Mouse (Mus musculus): Measurements from ENCODE around the gene Gm10053. TPM values are rescaled to one million over a fixed set of nuclear protein-coding genes. Genes with fewer than 3 reads are reported as not detected.
"Not testable (repeated sequence)": the region's sequence is repeated elsewhere in the genome, so short reads cannot be mapped to it uniquely, and the experiment has no call there.

Gene Gm10053
- 280 and 317 TPM in 2 replicates for polyA plus RNA-seq (2016; fragmentation: Nextera tagmentation; extraction: Ambion mirVana)

- H3K9me3 ChIP-seq; H3K27ac ChIP-seq; H3K4me1 ChIP-seq (replicated peaks); H3K4me3 ChIP-seq; DNase-seq (ENCODE audit: low spot score); H3K36me3 ChIP-seq: not testable (repeated sequence)
- WGBS: 92% methylated on average over 23 of the region's 26 CpGs
- peaks cover 14% of the 10 kb centered on the region for H3K27me3 ChIP-seq (ENCODE audit: insufficient read depth, poor library complexity, severe bottlenecking)
Observed at GRCm38 (mm10) chr19:24875129-24875870, at the start of gene Gm10053. Gm10053 (plus strand) TSS chr19:24875686.

DNA sequence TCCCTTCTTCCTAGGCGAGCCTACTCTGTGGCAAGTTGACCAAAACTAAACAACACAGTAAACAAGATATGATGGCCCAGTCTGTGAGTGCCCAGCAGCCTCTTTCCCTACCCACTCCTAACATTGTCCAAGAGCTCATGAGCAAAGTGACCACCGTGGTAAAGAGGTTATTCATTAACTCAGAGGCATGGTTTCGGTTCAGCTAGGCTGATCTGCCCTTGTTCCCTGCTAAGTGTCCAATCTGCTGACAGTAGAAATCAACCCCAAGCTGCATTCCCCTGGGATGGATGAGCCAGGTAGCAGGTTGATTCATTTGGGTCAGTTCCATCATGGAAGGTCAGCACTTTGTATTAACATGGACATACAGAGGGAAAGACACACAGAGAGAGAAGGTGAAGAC is 33.4 kb upstream of the Gm10053 start:
- Histone ChIP-seq H3K9me3 (no peaks in the 10 kb centered on the region), H3K27ac (no peak overlapping the region), H3K27me3 (ENCODE audit: insufficient read depth, poor library complexity, severe bottlenecking) (no peaks in the 10 kb centered on the region), H3K4me3 (no peak overlapping the region), H3K4me1 (replicated peaks) (peaks cover 8% of the 10 kb centered on the region), H3K36me3 (no peaks in the 10 kb centered on the region)
- WGBS: 86% methylated on average over 3 of the region's 3 CpGs
- no peak for DNase-seq (ENCODE audit: low spot score)

DNA sequence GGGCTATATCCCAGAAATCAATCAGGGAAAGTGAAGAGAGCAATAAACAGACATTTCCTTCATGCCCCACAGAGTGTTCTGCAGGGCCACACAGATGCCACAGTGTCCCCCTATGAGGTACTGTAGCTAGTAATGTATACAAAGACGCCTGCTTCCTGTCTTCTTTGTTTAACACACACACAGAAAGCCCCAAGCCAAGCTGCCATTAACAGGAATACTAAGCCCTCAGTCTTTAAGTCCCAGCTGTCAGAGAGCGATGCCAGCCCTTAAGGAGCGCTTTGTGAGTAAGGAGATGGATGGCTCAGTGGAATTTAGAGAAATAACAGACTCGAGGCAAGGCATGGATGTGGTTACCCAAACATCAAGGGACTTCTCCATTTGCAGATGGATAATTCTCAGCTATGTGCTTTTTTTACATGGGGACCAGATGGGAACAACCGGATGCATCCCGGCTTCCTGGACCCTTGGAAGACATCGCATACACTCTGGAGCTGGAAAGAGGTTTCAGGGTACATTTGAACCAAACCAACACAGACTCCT is 30.4 kb upstream of the Gm10053 start:
- H3K27me3 ChIP-seq (ENCODE audit: insufficient read depth, poor library complexity, severe bottlenecking): no peaks in the 10 kb centered on the region
- peak; percentile 23 for DNase-seq (ENCODE audit: low spot score)
- H3K4me1 ChIP-seq (replicated peaks): peaks cover 23% of the 10 kb centered on the region
- H3K9me3 ChIP-seq: no peaks in the 10 kb centered on the region
- peak overlapping the region; percentile 3; the same call in 1 of the 2 replicates for H3K27ac ChIP-seq
- H3K4me3 ChIP-seq: no peak overlapping the region
- 61% methylated on average over 7 of the region's 7 CpGs for WGBS
- no peaks in the 10 kb centered on the region for H3K36me3 ChIP-seq

DNA sequence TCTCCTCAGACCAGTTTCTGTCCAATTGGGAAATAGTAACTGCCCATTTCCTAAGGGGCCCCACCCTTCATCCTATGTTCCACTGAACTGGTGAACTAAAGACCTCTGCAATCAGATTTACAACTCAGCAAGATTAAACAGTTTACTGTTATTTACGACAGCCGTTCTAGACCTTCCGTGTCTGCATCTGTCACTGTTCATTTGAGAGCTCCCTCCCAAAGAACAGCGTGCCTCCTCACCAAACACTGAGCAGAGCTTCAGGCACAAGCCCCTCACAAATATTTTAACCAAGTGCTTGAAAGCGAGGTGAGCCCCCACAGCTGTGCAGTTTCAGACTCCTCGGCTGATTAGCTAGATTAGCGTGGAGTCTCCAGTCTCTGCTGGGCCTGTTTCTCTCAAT is 27.1 kb upstream of the Gm10053 start:
- H3K4me3 ChIP-seq: no peak overlapping the region
- H3K9me3 ChIP-seq: no peaks in the 10 kb centered on the region
- no peak overlapping the region for H3K27ac ChIP-seq
- no peaks in the 10 kb centered on the region for H3K36me3 ChIP-seq
- 63% methylated on average over 7 of the region's 7 CpGs for WGBS
- no peak for DNase-seq (ENCODE audit: low spot score)
- peaks cover 23% of the 10 kb centered on the region for H3K4me1 ChIP-seq (replicated peaks)
- no peaks in the 10 kb centered on the region for H3K27me3 ChIP-seq (ENCODE audit: insufficient read depth, poor library complexity, severe bottlenecking)

DNA sequence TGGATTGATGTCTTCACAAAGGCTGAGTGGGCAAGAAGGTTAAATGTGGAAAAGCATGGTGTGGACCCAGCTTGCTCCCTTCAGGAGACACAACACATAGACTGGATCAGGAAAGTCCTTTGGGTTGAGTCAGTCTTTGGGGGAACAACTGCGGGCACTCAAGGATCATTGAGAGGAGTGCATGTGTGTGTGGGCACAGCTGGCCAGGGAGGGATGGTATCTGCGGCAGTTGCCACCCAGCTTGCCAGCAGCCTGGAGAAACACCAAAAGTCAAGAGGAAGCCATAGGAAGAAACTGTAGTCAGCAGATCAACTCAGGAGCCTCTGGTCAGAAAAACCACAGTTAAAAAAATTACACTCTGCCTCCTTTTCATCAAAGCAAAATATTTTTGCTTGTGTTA is 26.6 kb upstream of the Gm10053 start:
- no peaks in the 10 kb centered on the region for H3K36me3 ChIP-seq
- H3K4me1 ChIP-seq (replicated peaks): peaks cover 23% of the 10 kb centered on the region
- H3K27ac ChIP-seq: no peak overlapping the region
- H3K4me3 ChIP-seq: no peak overlapping the region
- no peak for DNase-seq (ENCODE audit: low spot score)
- WGBS: 92% methylated on average over 2 of the region's 2 CpGs
- no peaks in the 10 kb centered on the region for H3K27me3 ChIP-seq (ENCODE audit: insufficient read depth, poor library complexity, severe bottlenecking)
- no peaks in the 10 kb centered on the region for H3K9me3 ChIP-seq

- Histone ChIP-seq H3K4me1 (replicated peaks) (peaks cover 15% of the 10 kb centered on the region), H3K27me3 (ENCODE audit: insufficient read depth, poor library complexity, severe bottlenecking) (no peaks in the 10 kb centered on the region), H3K36me3 (no peaks in the 10 kb centered on the region), H3K9me3 (no peaks in the 10 kb centered on the region), H3K27ac (no peak overlapping the region), H3K4me3 (no peak overlapping the region)
- no peak for DNase-seq (ENCODE audit: low spot score)
- 91% methylated on average over 21 of the region's 21 CpGs for WGBS
Observed at GRCm38 (mm10) chr19:24851456-24852315, 23.8 kb upstream of the Gm10053 start.

DNA sequence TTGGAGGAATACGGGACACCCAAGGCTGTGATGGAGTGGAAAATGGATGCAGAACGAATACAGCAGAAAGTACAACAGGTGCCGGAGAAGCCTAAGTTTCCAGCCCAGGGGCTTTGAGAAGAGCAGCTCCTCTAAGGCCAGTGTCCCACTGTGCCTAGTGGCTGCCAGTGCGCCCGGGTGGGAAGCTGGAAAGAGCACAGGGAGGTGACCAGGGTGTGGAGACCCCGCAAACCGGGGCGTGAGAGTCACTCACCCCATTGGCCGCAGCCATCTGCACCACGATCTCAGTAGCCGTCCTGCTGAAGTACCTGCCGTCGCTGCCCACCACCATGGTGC is 14.2 kb upstream of the Gm10053 start:
- peak overlapping the region; percentile 59 for H3K4me3 ChIP-seq
- peaks cover 46% of the 10 kb centered on the region for H3K27me3 ChIP-seq (ENCODE audit: insufficient read depth, poor library complexity, severe bottlenecking)
- peaks cover 11% of the 10 kb centered on the region for H3K4me1 ChIP-seq (replicated peaks)
- DNase-seq (ENCODE audit: low spot score): no peak
- H3K27ac ChIP-seq: peak overlapping the region; percentile 78
- 20% methylated on average over 13 of the region's 13 CpGs for WGBS
- H3K9me3 ChIP-seq: no peaks in the 10 kb centered on the region
- H3K36me3 ChIP-seq: no peaks in the 10 kb centered on the region

DNA sequence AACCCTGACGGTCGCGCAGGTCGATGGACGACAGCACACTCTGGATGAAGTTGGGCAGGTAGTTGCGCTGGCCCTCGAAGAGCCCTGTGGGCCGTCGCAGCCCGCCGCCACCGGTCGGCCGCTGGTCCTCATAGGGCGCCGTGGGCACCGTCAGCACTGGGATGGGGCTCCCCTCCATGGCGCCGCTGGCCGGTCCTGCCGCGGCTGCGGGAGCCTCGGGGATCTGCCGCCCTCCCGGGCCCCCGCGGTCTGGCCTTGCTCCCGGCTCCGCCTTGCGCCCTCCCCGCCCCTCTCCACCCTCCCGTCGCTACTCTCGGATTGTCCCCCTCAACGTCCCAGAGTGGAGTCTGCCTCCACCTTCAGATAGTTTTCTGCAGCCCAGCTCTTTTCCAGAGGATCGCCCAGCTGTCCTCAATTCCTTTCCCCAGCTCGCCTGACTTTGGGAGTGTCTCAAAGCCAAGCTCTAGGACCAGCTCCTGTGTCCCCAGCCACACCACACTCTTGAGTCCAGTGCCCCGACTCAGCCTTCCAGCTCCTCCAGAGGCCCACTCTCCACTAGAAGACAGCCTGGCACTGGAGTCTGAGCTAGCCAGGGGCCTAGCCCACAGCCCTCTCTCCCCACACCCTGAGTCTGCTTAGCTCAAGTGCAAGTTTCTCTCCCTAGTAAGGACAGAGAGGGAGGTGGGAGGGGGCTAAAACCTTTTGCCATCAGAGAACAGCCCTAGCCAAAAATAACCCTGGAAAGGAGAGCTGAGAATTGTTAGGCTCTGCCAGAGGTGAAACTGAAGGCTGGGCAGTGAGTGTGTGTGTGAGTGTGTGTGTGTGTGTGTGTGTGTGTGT is 13.7 kb upstream of the Gm10053 start, which contains the start of gene Pgm5:
TSS of gene Pgm5 (minus strand) at position 244 of the 840 bp plus-strand sequence.
- Histone ChIP-seq H3K4me3 (peak within 1 kb of the TSS; percentile 59), H3K4me1 (replicated peaks) (peaks cover 11% of the 10 kb centered on the region), H3K9me3 (no peaks in the 10 kb centered on the region), H3K36me3 (no peaks in the 10 kb centered on the region), H3K27me3 (ENCODE audit: insufficient read depth, poor library complexity, severe bottlenecking) (peaks cover 46% of the 10 kb centered on the region), H3K27ac (peak within 1 kb of the TSS; percentile 78)
- 1% methylated on average over 39 of the region's 39 CpGs for WGBS
- DNase-seq (ENCODE audit: low spot score): peak; percentile 31

- DNase-seq (ENCODE audit: low spot score): no peak
- Histone ChIP-seq H3K27ac (no peak overlapping the region), H3K27me3 (ENCODE audit: insufficient read depth, poor library complexity, severe bottlenecking) (peaks cover 50% of the 10 kb centered on the region), H3K9me3 (no peaks in the 10 kb centered on the region), H3K4me1 (replicated peaks) (peaks cover 11% of the 10 kb centered on the region), H3K36me3 (no peaks in the 10 kb centered on the region), H3K4me3 (no peak overlapping the region)
- 88% methylated on average over 9 of the region's 9 CpGs for WGBS
Observed at GRCm38 (mm10) chr19:24865436-24865835, 10.1 kb upstream of the Gm10053 start.

DNA sequence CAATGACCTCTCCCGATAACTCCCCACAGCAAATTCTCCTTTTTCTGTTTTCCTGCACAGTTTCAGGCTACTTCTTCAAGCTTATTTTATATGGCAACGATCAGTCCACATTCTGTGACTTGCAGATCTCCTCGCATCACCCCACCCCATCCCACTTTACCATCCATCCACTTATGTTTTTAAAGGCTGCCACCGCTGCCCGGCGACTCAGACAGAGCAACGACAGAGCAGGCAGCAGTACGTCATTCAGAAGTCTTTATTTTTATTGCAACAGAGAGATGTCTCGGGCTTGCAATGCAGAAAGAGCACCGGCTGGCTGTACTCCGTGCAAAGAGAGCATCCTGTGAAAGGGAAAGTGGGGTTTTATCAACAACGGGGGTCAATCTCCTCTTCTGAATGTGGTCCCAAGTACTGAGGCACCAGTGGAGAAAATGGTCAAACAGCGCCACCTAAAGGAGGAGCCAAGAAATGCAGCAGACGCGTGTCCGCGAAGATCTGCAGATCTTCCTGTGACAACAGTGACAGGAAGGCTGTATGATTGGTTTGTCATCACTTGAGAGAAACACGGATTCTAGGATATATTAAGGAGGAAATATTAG is 4.3 kb upstream of the Gm10053 start:
- 25% methylated on average over 18 of the region's 18 CpGs for WGBS
- no peaks in the 10 kb centered on the region for H3K36me3 ChIP-seq
- H3K4me1 ChIP-seq (replicated peaks): peaks cover 9% of the 10 kb centered on the region; the same call in 1 of the 2 replicates
- H3K27ac ChIP-seq: no peak overlapping the region
- DNase-seq (ENCODE audit: low spot score): peak; percentile 85
- H3K9me3 ChIP-seq: no peaks in the 10 kb centered on the region
- peaks cover 26% of the 10 kb centered on the region for H3K27me3 ChIP-seq (ENCODE audit: insufficient read depth, poor library complexity, severe bottlenecking)
- peak overlapping the region; percentile 47 for H3K4me3 ChIP-seq

GRCm38 (mm10) chr19:24873873-24874272 is 1.6 kb upstream of the Gm10053 start:
- Histone ChIP-seq H3K4me1 (replicated peaks) (0 out of 2 replicates have a peak, but pooled peaks cover 9% of the 10 kb centered on the region), H3K9me3 (0 out of 2 replicates have a peak, but pooled peaks cover 3% of the 10 kb centered on the region), H3K27me3 (ENCODE audit: insufficient read depth, poor library complexity, severe bottlenecking) (peaks cover 23% of the 10 kb centered on the region), H3K4me3 (no peak overlapping the region), H3K36me3 (no peaks in the 10 kb centered on the region), H3K27ac (no peak overlapping the region)
- no peak for DNase-seq (ENCODE audit: low spot score)
- 81% methylated on average over 2 of the region's 2 CpGs for WGBS

- DNase-seq (ENCODE audit: low spot score): no peak
- H3K4me3 ChIP-seq: no peak overlapping the region
- 0 out of 2 replicates have a peak, but pooled peaks cover 3% of the 10 kb centered on the region for H3K9me3 ChIP-seq
- H3K36me3 ChIP-seq: no peaks in the 10 kb centered on the region
- 0 out of 2 replicates have a peak, but pooled peaks cover 2% of the 10 kb centered on the region for H3K4me1 ChIP-seq (replicated peaks)
- H3K27me3 ChIP-seq (ENCODE audit: insufficient read depth, poor library complexity, severe bottlenecking): peaks cover 6% of the 10 kb centered on the region
- 65% methylated on average over 4 of the region's 4 CpGs for WGBS
- no peak overlapping the region for H3K27ac ChIP-seq
Observed at GRCm38 (mm10) chr19:24881237-24881636, 5.8 kb downstream of the Gm10053 start.

Data from hindbrain, embryonic 10.5 days (tissue).